Mouse (Mus musculus) left cerebral cortex, postnatal 4 days (tissue): ENCODE data around the gene Gm10318. TPM values are rescaled to one million over a fixed set of nuclear protein-coding genes. Genes with fewer than 3 reads are reported as not detected.

Source experiments
- DNase-seq: peaks from one replicate; pipeline ENCODE4 v3.0.0-alpha.2; 2022
- intact Hi-C: fragments of 180-260 bp; cut with DNase I; formaldehyde crosslinking; loops from one replicate; pipeline ENCODE4 v1.15.1; 2025
- total RNA-seq, 2 experiments: library from RNA; stranded (reverse); gene quantifications; 2 replicates each; pipeline ENCODE4 v1.2.3; 2021

Gm10318 gene
- not detected for total RNA-seq

DNA sequence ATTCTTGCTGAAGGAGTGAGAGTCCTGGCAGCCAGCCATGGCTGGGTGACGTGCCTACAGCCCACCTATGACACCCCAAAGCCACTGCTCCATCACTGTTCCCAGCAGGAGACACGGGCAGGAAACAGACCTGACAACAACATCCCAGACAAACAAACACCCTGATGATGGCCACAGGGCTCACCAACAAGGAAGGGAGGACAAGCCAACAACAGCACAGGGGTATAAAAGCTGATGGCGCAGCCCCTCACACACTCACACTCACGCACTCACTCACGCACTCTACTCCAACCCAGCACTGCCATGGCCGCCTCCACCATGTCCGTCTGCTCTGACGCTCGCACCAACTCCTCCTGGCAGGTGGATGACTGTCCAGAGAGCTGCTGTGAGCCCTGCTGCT is at the start of gene Gm10318:
Gene Gm10318 (plus strand): TSS at position 301 of the 400 bp plus-strand sequence.
- intact Hi-C loops = no loop called here
- DNase-seq = no peak

DNA sequence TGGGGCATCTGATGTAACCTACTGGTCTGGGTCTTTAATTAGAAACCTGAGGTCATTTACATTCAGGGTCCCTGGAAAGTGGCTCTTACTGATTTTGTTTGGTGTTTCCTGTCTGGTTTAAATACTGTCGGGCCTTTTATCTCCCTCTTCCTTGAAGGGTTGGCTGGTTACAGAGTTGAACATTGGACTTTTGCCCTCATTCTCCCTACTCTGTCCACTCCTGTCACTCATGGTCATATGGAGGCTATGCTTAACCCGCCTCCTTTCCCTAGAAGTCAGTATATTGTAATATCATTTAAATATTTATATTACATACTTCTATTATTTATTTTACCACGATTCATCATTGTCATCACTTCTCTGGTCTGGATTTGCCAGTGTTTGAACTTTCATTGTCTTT is 48.6 kb upstream of the Gm10318 start:
- intact Hi-C loops = no loop called here

DNA sequence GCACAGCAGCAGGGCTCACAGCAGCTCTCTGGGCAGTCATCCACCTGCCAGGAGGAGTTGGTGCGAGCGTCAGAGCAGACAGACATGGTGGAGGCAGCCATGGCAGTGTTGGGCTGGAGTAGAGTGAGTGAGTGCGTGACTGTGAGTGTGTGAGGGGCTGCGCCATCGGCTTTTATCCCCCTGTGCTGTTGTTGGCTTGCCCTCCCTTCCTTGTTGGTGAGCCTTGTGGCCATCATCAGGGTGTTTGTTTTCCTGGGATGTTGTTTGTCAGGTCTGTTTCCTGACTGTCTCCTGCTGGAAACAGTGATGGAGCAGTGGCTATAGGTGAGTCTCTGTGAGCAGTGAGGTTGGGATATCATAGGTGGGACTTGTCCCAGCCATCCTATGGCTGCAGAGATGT is 40.9 kb upstream of the Gm10318 start, which contains the start of gene Gm9507:
Gene Gm9507 (minus strand): TSS at position 101 of the 400 bp plus-strand sequence.
- no peak for DNase-seq
- intact Hi-C loops = no loop called here

More for the DNA sequence above, 48.6 kb upstream of the Gm10318 start:
- no peak for DNase-seq

DNA sequence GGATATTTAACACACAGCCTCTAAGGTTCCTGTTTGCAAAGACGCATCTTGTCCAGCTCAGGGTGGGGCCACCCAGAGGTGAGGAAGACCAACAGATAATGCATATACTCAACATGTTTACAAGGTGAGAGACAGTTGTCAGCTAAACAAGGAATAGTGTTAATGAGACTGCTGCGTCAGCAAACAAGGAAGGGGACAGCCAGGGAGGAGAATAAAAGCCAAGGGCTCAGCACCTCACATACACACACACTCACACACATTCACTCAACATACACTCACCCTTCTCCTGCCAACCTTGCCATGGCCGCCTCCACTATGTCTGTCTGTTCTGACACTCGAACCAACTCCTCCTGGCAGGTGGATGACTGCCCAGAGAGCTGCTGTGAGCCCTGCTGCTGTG is 38.3 kb upstream of the Gm10318 start, which contains the start of gene Gm2696:
Gene Gm2696 (plus strand): TSS at position 301 of the 400 bp plus-strand sequence.
- intact Hi-C loops = no loop called here

DNA sequence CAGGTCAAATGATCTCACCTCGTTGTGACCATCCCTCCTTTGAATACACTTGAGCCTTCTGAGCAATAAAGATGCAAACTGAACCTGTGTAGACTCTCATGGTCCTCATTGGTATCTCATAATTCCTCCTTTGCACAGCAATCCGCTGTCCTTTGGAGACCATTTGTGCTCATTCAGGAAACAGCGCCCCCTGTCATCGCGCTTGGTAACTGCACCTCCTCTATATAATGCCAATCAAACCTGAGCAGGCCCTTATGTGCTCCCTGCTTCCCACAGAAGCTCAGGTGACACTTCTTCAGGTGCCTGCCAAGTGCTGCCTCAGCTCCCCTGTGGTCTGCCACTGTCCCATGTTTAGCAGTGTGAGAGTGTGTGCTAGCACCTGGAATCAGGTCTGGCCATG is 37.1 kb upstream of the Gm10318 start:
- peak; percentile 17 for DNase-seq
- intact Hi-C loops = no loop called here

More for the DNA sequence above, 38.3 kb upstream of the Gm10318 start, which contains the start of gene Gm2696:
- DNase-seq = no peak

DNA sequence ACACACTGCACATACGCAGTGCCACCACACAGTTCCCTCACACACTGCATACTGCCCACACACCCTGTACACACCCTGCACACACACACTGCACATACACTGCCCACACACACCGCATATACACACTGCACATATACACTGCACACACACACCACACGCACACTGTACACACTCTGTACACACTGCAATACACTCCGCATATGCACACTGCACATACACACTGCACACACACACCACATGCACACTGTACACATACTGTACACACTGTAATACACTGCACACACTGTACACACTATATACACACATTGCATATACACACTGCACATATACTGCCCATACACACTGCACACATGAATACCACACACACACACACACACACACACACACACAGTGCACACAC is 34.1 kb upstream of the Gm10318 start:
- DNase-seq = no peak
- intact Hi-C loops = no loop called here

DNA sequence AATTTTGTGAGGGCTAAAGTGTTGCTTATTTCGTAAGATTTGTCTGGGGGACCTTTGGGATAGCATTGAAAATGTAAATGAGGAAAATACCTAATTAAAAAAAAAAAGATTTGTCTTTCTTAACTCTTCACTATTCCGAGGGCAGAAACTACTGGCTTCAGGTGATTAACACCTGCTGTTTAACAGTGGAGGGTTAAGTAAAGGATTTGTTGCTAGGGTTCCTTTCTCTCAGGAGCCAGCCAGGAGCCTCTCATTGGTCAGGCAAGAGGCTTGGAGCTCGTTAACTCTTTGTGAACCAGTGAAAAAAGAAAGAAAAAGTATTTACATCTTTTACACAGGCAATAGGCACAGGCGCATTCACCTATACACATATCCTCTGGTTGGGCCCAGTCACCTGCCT is 33.5 kb upstream of the Gm10318 start:
- no peak for DNase-seq
- intact Hi-C loops = no loop called here

DNA sequence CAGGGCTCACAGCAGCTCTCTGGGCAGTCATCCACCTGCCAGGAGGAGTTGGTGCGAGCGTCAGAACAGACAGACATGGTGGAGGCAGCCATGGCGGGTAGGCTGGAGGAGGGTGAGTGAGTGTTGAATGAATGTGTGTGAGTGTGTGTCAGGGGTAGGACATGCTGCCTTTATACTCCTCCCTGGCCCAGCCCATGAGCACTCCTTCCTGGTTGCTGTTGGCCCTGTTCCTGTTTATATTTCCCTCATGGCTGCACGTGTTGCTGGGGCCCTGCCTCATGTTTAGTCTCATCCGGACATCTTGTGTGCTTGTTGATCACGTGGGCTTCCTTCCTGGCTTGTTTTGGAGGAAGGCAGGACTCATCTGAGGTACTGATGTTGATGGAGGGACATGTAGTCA is 25.7 kb upstream of the Gm10318 start, which contains the start of gene Krtap10-4:
Gene Krtap10-4 (minus strand): TSS at position 145 of the 400 bp plus-strand sequence.
- no peak for DNase-seq
- intact Hi-C loops = no loop called here

DNA sequence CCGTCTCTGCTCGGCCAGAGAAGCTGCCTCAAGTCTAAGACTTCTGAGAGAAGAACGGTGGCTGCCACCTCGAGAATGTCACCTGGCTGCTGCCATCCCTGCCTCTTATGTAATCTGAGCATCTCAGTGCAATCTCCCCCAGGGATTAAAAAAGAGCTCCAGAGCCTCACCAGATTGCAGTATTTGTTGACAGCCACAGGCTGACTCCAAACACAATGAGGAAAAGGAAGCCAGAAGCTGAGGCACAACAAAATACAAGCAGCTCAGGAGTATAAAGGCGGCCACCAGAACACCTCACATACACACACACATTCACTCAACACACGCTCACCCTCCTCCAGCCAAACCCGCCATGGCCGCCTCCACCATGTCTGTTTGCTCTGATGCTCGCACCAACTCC is 17.0 kb upstream of the Gm10318 start, which contains the start of gene Krtap10-10:
Gene Krtap10-10 (plus strand): TSS at position 301 of the 400 bp plus-strand sequence.
- intact Hi-C loops = no loop called here
- DNase-seq = no peak

DNA sequence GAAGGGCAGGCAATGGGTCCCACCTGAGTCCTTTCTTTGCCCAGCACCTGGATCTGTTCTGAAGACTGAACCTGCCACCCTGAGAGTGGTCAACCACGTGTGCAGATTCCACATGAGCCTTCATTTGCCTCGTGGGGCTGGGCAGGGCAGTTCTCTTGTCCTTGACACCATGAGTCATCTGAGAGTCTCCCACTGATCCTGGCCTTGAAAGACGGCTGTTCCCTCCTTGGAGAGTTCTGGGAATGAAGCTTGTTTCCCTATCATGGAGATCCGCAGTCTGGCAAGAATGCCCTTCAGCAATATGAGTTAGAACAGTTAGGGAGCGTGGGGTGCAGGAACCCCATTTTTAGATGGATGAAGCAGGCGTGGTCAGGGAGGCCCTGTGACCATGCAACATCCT is 13.7 kb upstream of the Gm10318 start:
- intact Hi-C loops = no loop called here
- DNase-seq = no peak

DNA sequence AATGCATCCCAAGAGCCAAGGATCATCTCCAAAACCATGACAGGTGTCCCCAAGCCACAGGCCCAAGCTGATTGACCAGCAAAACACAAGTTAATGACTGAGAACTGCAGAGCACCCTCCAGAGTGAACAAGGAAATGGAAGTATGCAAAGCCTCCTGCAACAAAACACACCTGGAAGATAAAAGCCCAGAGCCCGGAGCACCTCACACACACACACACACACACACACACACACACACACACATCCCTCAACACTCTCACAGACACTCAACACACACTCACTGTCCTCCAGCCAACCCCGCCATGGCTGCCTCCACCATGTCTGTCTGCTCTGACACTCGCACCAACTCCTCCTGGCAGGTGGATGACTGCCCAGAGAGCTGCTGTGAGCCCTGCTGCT is 6.2 kb upstream of the Gm10318 start, which contains the start of gene Gm36176:
Gene Gm36176 (plus strand): TSS at position 301 of the 400 bp plus-strand sequence.
- no peak for DNase-seq
- intact Hi-C loops = no loop called here

DNA sequence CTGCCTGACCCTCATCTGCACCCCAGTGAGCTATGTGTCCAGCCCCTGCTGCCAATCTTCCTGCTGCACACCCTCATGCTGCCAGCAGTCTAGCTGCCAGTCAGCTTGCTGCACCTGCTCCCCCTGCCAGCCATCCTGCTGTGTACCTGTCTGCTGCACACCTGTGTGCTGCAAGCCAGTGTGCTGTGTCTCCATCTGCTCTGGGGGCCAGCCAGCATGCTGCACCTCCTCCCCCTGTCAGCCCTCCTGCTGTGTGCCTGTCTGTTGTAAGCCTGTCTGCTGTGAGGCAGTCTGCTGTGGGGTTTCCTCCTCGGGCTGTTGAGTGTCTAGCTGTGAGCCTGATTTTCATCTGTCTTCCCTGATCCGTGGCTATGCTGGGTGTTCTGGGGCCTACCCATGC is 5.7 kb upstream of the Gm10318 start:
- intact Hi-C loops = no loop called here

DNA sequence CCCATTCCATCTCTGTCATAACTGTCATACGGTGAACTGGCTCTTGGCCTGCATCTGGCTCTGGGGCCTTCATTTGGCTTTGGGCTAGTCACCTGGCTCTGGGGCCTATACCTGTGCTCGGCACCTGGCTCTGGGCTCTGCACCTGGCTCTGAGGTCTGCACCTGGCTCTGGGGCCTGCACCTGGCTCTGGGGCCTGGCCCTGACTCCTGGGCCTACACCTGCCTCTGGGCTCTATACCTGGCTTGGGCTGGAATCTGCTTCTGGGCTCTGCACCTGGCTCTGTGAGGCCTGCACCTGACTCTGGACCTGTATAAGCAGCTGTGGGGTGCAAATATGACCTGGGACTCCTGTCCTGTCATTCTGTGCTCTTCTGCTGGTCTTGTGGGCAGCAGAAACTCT is 5.1 kb upstream of the Gm10318 start:
- intact Hi-C loops = no loop called here
- no peak for DNase-seq

More for the DNA sequence above, 5.7 kb upstream of the Gm10318 start:
- peak; percentile 47 for DNase-seq

DNA sequence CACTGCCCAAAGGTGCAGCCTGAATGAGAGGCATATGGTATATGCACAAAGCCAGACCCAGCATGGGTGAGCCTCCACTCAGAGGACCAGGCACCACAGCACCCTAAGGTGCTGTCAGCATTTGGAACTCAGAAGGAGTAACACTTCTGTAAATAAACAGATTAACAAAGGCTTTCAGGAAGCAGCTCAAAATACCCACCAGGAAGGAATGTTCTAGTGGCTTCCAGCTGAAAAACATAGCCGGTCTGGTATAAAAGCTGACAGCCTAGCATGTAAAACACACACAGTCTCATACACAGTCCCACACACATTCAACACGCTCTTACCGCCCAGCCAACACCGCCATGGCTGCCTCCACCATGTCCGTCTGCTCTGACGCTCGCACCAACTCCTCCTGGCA is 9.0 kb downstream of the Gm10318 start, which contains the start of gene Gm3285:
Gene Gm3285 (plus strand): TSS at position 301 of the 400 bp plus-strand sequence.
- intact Hi-C loops = no loop called here

DNA sequence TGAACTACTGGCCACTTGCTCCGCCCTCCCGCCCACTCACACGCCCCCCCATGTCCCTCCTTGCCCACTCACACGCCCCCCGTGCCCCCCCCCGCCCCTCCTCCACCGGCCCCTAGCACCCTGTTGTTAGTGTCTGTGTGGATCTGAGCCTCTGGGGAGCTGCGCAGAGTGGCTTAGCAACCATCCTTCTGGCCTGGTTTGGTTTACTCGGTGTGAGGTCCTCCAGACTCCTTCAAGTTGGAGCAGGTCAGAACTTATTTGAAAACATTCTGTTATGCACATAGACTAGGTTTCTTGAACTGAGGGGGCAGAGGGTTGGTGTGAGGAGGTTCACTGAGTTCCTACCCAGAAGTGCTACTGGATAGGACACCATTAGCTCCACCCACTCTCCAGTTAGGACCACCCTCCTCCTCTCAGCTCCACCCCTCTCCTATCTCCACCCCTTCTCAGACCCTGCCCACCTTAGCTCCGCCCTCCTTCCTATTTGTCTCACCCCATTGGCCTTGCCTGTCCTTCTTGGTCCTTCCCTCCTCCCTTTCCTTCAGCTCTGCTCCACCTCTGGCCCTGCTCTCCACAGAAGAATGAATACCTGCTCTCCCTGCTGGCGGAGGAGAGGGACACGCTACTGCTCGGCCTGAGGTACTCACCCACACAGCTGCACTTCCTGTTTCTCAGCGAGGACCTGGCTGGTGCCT is 11.6 kb downstream of the Gm10318 start:
- intact Hi-C loops = no loop called here
- no peak for DNase-seq

More for the DNA sequence above, 9.0 kb downstream of the Gm10318 start, which contains the start of gene Gm3285:
- no peak for DNase-seq

DNA sequence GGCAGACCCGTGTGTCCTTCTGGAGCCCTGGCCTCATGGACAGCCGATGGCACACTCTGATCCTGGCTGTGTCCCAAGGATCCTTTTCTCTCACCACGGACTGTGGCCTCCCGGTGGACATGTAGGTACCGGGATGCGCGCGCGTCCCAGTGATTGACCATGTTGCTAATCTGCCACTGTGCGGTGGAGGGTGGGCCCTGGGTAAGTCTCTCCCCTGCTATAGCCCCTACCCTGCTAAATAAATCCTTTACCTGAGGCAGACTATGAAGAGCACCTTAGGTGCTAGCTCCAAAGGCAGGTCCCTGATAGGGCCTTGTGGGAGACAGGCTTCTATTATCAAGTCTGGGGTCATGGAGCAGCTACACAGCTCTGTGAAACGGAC is 12.1 kb downstream of the Gm10318 start:
- no peak for DNase-seq
- intact Hi-C loops = no loop called here

DNA sequence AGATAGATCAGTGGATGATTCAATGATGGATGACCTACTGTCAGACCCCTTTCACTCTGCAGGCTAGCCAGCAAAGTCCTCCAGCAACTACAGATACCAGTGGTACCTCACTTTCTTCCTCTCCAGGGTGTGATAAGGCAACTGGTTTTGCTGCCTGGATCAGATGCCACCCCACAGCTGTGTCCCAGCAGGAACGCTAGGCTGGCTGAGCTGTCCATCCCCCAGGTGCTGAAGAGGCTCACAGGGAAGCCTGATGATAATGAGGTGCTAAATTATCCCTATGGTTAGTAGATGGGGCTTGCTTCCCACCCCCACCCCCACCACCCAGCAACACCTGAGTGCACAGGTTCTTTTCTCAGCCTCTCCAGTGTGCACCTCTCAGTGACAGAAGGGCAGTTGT is 14.9 kb downstream of the Gm10318 start:
- intact Hi-C loops = no loop called here

DNA sequence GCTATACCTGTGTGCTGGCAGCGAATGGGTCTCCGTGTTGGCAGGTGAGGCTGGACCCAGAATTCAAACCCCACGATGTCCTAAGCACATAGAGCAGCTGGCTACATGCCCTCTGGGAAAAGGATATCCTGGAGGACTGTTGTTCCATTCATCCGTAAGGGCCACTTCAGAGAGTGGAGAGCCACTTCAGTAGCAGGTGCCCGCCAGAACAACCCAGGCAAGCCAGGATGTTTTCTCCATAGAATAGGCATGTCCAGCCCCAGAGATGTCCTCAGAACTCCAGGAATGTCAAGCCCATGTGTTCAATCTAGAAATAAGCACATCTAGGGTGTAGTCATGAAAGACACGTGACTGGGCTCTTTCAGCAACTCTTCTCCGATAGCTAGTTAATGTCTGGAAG is 17.0 kb downstream of the Gm10318 start:
- DNase-seq = no peak
- intact Hi-C loops = no loop called here

More for the DNA sequence above, 14.9 kb downstream of the Gm10318 start:
- DNase-seq = no peak

DNA sequence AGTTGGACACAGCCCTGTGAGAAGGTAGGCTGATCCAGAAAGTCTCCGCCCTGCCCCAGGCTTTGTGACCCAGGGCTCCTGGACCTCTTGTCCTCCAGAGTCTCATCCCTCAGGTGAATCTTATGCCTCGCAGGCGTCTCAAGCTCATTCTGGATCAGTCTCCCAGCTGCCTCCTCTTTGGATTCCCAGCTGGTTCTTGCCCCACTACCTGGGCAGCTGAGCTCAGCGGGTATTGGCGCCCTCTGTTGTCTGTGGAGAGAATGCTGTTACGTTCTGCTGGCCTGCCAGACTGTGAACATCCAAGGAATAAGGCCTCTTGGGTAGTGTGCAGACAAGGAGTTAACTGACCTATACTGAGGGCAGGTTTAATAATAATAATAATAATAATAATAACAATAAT is 26.3 kb downstream of the Gm10318 start:
- intact Hi-C loops = no loop called here
- DNase-seq = no peak

DNA sequence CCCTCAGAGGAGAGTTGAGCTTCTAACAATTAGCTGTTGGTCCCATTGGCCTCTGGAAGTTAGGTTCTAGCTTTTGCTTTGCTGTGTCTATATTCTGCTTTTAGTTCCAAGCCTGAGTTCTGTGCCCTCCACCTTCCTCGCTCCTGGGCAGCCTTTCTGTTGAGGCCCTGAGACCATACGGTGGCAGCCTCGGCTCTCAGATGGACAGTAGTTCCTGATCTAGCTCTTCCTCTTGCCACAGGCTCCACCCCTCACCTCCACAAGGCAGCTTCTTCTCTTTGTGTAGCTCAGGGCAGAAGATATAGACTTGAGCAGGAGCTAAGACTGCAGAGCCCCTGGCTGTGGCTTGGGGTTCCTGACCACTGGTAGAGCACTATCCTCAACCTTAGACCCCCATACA is 27.6 kb downstream of the Gm10318 start:
- DNase-seq = no peak

DNA sequence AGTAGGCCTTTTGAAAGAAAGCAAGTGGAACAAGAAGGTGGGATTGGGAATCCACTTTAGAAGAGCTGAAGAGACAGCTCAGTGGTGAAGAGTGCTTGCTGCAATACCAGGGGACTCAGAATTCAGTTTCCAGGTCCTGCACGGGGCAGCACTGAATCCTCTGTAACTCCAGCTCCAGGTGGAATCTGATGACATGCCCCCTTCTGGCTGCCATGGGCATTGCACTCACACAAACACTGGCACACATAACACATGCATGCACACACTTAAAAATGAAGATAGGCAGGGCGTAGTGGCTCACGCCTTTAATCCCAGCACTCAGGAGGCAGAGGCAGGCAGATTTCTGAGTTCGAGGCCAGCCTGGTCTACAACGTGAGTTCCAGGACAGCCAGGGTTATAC is 29.9 kb downstream of the Gm10318 start:
- intact Hi-C loops = loop anchor here (10.0 kb wide), 1 partner anchor 338 kb away; no protein-coding TSS in a partner anchor
- no peak for DNase-seq

More for the DNA sequence above, 27.6 kb downstream of the Gm10318 start:
- intact Hi-C loops = loop anchor here (10.0 kb wide), 1 partner anchor 336 kb away; no protein-coding TSS in a partner anchor
